Mouse (Mus musculus) intestine, embryonic 15.5 days (tissue): ENCODE data around the gene Cyp21a1. TPM values are rescaled to one million over a fixed set of nuclear protein-coding genes. Genes with fewer than 3 reads are reported as not detected.
"Not testable (repeated sequence)": the region's sequence is repeated elsewhere in the genome, so short reads cannot be mapped to it uniquely, and the experiment has no call there.

ENCODE experiments used
- ATAC-seq: fragments of 200-750 bp; cut with Nextera tagmentation; 2 replicates; pipeline ENCODE4 v1.8.0; 2017; ENCODE audit warnings: moderate TSS enrichment, moderate library complexity
- H3K27ac ChIP-seq: fragments of 300-500 bp; sonication (generic); 2 replicates; pipeline ENCODE4 v1.5.1; 2015; ENCODE audit warnings: mild to moderate bottlenecking, inconsistent platforms
- H3K27me3 ChIP-seq: fragments of 300-500 bp; sonication (generic); replicated peaks from 2 replicates; pipeline ENCODE4 v1.6.1; 2015; ENCODE audit warnings: inconsistent platforms
- H3K36me3 ChIP-seq: fragments of 300-500 bp; sonication (generic); 2 replicates; pipeline ENCODE4 v1.6.1; 2015; ENCODE audit warnings: inconsistent platforms
- H3K4me1 ChIP-seq: fragments of 300-500 bp; sonication (generic); replicated peaks from 2 replicates; pipeline ENCODE4 v1.6.1; 2015; ENCODE audit warnings: inconsistent platforms
- H3K4me2 ChIP-seq: fragments of 300-500 bp; sonication (generic); replicated peaks from 2 replicates; pipeline ENCODE4 v1.6.1; 2015; ENCODE audit warnings: mild to moderate bottlenecking, inconsistent platforms
- H3K4me3 ChIP-seq: fragments of 300-500 bp; sonication (generic); replicated peaks from 2 replicates; pipeline ENCODE4 v1.5.1; 2015; ENCODE audit warnings: inconsistent platforms
- H3K9ac ChIP-seq: fragments of 300-500 bp; sonication (generic); 2 replicates; pipeline ENCODE4 v1.6.1; 2015; ENCODE audit warnings: inconsistent platforms
- H3K9me3 ChIP-seq: fragments of 300-500 bp; sonication (generic); 2 replicates; pipeline ENCODE4 v1.6.1; 2016; ENCODE audit warnings: inconsistent platforms
- WGBS: fragments of 180-500 bp; shearing (Covaris S2); methylation state at CpG from one replicate; pipeline ENCODE4 v1.1.7; 2015; 5-methylcytosine and 5-hydroxymethylcytosine counted together
- polyA plus RNA-seq: library from polyadenylated mRNA; unstranded; fragments of >200 nt; fragmentation: Nextera tagmentation; extraction: Ambion mirVana; gene quantifications from 2 replicates; pipeline ENCODE4 v1.2.1, GENCODE M21; 2015

Gene Cyp21a1
- polyA plus RNA-seq, result 0.38 and 18.1 TPM in 2 replicates

DNA sequence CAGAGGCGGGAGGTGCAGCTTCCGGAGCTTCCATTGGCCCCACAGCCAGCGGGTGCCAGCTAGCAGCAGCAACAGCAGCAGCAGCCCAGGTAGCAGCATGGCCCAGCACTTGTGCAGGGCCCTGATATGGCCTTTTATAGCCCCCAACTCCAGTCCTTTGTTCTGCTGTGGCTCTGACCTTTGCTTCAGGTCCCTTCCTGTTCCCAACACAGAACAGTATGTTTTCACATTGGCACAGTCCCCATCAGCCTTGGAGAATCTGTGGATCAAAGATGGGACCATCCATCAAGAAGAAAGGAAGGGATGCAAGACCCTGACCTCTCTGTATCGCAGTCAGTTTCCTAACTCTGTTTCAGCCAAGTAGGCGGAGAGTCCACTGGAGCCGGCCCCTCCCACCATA lies at the start of gene Cyp21a1:
Gene Cyp21a1, minus strand, starts transcription at position 261 of the 400 bp plus-strand sequence.
- not testable (repeated sequence) for H3K4me3 ChIP-seq, H3K9me3 ChIP-seq, H3K27me3 ChIP-seq, H3K4me1 ChIP-seq, ATAC-seq, H3K27ac ChIP-seq, H3K36me3 ChIP-seq, H3K9ac ChIP-seq, H3K4me2 ChIP-seq
- WGBS, result 90% methylated on average over 5 of the region's 6 CpGs

DNA sequence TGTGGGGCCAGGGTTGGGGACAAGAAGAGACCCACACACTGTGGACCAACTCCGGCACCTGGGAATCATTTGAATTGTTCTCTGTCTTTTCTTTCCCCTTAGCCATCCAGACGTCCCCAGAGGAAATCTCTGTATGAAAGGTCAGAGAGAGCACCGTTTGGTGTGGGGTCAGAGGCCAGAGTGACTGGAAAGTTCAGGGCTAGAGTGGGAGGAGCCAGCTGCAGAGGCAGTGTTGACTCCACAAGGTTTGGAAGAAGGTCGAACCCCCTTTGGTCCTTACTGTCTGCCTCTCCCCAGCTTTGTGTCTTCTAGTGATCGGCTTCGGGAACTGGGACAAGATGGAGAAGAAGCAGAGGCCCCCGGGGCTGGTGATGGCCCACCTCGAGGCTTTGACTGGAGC lies 49.1 kb upstream of the Cyp21a1 start:
- ATAC-seq, result no peak
- peaks cover 33% of the 10 kb centered on the region for H3K36me3 ChIP-seq
- 69% methylated on average over 8 of the region's 8 CpGs for WGBS

DNA sequence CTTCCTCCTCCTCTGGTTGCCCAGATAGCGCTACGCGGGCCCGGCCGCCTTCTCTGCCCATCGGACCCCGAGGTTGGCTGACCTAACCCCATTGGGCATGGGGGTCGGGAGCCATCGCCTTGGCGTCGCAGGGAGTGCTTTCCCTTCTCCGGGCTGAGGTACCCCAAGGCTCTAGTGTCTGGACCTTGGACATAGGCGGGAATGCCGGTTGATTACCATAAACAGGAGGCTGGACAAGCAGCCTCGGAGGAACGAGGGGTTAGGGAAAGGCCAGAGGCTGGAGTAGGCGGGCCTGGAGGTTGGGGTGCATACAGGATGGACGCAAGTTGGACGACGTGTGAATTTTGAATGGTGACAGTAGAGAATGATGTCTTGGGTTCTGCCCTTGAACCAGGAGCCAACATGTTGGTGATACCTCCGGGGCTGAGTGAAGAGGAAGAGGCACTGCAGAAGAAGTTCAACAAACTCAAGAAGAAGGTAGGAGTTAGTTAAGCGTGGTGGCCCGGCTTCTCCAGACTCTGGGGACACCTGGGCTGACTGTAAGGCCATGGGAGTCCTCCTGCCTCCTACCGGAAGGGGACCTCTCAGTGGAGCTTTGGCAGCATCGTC lies 46.3 kb upstream of the Cyp21a1 start:
- WGBS, result 1% methylated on average over 25 of the region's 25 CpGs
- Histone ChIP-seq H3K27ac (peak overlapping the region; percentile 73; the same call in 1 of the 2 replicates), H3K27me3 (no peaks in the 10 kb centered on the region), H3K9ac (peak overlapping the region; percentile 73), H3K4me2 (peak overlapping the region; percentile 76), H3K36me3 (peaks cover 42% of the 10 kb centered on the region), H3K9me3 (no peaks in the 10 kb centered on the region), H3K4me3 (peak overlapping the region; percentile 72), H3K4me1 (peaks cover 17% of the 10 kb centered on the region)
- peak; percentile 78 for ATAC-seq

More for the DNA sequence above, 49.1 kb upstream of the Cyp21a1 start:
- Histone ChIP-seq H3K27me3 (no peaks in the 10 kb centered on the region), H3K27ac (no peak overlapping the region), H3K4me2 (no peak overlapping the region), H3K9me3 (no peaks in the 10 kb centered on the region), H3K9ac (peak overlapping the region; percentile 8; the same call in 1 of the 2 replicates), H3K4me1 (peaks cover 17% of the 10 kb centered on the region), H3K4me3 (no peak overlapping the region)

DNA sequence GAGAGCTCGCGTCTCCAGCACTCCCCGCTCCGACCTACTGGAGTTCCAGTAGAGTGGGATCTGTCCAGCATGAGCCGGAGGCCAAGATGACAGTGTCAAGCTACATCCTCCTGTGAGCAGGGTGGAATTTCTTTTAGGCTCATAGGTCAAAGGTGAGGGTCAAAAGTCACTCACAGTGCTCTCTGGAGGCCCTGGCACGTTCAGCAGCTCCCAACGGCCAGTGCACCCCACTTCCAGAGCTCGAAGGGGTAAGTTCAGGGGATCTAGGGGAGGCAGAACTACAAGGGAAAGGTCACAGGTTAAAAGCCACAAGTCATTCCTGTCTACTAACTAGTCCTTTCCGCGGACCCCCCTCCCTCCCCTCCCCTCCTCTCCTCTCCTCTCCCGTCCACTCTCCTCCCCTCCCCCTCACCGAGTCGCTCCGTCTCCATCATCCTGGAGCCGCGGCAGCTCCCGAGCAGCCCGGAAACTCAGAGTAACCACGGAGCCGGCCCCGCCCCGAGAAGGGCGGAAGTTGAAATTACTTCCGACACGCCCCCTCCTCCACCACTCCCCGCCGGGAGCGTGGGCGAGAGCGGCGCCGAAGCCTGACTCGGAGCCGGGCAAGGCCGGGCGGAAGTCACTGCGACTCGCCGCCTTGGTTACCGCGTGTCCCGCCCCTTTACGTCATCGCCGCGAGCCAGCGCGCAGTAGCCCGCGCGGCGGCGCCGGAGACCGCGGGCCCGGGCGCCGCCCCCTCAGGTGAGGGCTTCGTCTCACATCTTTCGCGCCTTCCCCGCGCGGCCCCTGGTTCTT lies 45.6 kb upstream of the Cyp21a1 start, which contains the start of the genes Skiv2l and Nelfe:
Gene Skiv2l, minus strand, starts transcription at position 489 of the 795 bp plus-strand sequence.
Gene Nelfe, plus strand, starts transcription at position 670 of the 795 bp plus-strand sequence.
- ATAC-seq, result peak; percentile 98
- Histone ChIP-seq H3K36me3 (peaks cover 45% of the 10 kb centered on the region), H3K4me2 (peak within 1 kb of the TSS; percentile 79), H3K27ac (peak within 1 kb of the TSS; percentile 73; the same call in 1 of the 2 replicates), H3K4me3 (peak within 1 kb of the TSS; percentile 72), H3K9ac (peak within 1 kb of the TSS; percentile 73), H3K9me3 (no peaks in the 10 kb centered on the region), H3K27me3 (no peaks in the 10 kb centered on the region), H3K4me1 (peaks cover 17% of the 10 kb centered on the region)
- WGBS, result under 1% methylated on average over 65 of the region's 65 CpGs

DNA sequence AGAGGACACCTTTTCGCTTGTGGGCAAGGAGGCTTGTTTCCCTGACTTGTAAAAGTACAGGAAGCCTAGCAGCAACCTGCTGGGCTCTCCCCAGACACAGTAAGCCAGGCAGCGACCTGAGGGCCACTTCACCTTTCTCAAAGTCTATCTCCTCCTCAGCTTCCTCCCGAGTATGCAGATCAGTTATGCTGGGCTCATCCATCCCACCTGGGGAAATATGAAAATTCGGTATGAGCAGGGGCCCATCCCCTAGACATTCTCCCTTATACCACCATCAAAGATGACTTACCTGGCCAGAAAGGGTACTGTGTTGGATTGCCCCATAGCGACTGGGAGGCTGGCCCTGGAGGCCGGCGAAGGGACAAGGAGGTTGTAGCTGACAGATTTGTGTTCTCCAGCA lies 43.3 kb upstream of the Cyp21a1 start:
- no peak overlapping the region for H3K4me2 ChIP-seq
- 88% methylated on average over 7 of the region's 7 CpGs for WGBS
- ATAC-seq, result no peak
- no peak overlapping the region for H3K9ac ChIP-seq
- H3K4me1 ChIP-seq, result peaks cover 17% of the 10 kb centered on the region
- H3K36me3 ChIP-seq, result peaks cover 31% of the 10 kb centered on the region
- no peak overlapping the region for H3K27ac ChIP-seq
- H3K9me3 ChIP-seq, result no peaks in the 10 kb centered on the region
- no peak overlapping the region for H3K4me3 ChIP-seq
- H3K27me3 ChIP-seq, result no peaks in the 10 kb centered on the region

DNA sequence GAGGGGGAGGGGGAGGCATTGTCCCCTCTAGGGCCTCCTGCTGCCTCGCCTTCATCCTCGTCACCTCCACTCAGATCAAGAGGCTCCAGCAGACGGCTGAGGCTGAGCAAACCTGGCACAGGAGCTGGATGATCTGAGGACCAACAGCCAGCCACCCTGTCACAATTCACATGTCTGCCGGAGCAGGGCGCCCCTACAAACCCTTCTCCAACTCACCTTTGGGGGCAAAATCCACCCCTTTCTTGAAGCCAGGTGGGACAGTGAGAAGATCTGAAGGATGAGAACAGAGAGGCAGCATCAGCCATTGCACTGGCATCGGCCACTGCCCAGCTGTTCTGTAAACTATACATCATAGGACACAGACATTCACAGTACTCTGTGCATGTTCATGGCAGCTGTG lies 42.8 kb upstream of the Cyp21a1 start:
- ATAC-seq, result no peak
- no peak overlapping the region for H3K4me3 ChIP-seq
- H3K4me1 ChIP-seq, result peaks cover 17% of the 10 kb centered on the region
- no peak overlapping the region for H3K27ac ChIP-seq
- H3K4me2 ChIP-seq, result no peak overlapping the region
- H3K36me3 ChIP-seq, result peaks cover 28% of the 10 kb centered on the region
- H3K9me3 ChIP-seq, result no peaks in the 10 kb centered on the region
- WGBS, result 87% methylated on average over 6 of the region's 6 CpGs
- H3K27me3 ChIP-seq, result no peaks in the 10 kb centered on the region
- H3K9ac ChIP-seq, result no peak overlapping the region

DNA sequence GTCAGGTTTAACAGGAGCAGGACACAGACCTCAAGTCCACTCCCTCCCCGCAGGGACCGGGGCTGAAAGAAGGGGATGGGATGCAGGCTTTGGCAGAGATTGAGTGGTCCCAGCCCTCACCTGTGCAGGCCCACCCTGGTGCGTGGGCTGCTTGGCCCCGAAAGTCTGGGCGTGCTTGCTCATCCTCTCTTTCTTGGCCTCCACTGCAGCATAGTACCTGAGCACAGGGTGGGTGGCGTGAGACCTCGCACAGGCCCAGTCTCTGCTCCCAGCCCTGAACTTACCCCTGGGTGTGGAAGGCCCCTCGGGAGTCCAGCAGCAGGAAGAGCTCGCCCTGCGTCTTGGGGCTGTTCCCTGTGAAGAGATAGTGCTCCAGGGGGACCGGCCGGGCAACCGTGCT lies 40.5 kb upstream of the Cyp21a1 start:
- Histone ChIP-seq H3K36me3 (peaks cover 38% of the 10 kb centered on the region), H3K4me2 (no peak overlapping the region), H3K9me3 (no peaks in the 10 kb centered on the region), H3K27me3 (no peaks in the 10 kb centered on the region), H3K27ac (no peak overlapping the region), H3K9ac (no peak overlapping the region), H3K4me1 (peaks cover 6% of the 10 kb centered on the region; the same call in 1 of the 2 replicates), H3K4me3 (no peak overlapping the region)
- ATAC-seq, result no peak
- 92% methylated on average over 13 of the region's 13 CpGs for WGBS

DNA sequence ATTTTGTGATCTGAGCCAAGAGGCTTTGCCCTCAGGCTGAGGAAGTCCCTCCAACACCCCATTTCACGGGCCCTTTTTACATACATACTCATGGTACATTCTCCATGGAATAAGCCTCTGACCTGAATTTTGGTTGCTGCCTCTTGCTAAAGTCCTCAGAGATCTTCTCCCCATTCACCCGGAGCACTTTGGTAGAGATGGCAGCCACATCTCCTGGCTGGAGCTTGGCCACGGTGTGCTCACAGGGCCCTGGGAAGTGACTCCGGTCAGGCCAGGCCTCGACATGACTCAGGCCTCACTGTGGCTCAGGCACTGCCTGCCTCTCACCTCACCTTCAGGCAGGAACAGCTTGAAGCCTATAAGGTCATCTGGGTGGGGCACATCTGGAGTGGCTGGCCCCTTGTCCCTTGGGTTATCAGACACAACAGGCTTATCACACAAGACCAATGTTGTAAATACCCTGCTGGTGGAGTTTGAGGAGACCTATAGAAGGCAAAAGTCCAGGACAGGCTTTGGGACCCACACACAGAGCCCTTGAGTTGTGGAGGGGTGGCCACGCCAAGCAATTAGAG lies 36.5 kb upstream of the Cyp21a1 start:
- Histone ChIP-seq H3K9me3 (no peaks in the 10 kb centered on the region), H3K27me3 (no peaks in the 10 kb centered on the region), H3K36me3 (peaks cover 28% of the 10 kb centered on the region), H3K4me1 (peaks cover 18% of the 10 kb centered on the region), H3K9ac (no peak overlapping the region), H3K4me2 (no peak overlapping the region), H3K4me3 (no peak overlapping the region), H3K27ac (no peak overlapping the region)
- ATAC-seq, result no peak
- 83% methylated on average over 6 of the region's 6 CpGs for WGBS

DNA sequence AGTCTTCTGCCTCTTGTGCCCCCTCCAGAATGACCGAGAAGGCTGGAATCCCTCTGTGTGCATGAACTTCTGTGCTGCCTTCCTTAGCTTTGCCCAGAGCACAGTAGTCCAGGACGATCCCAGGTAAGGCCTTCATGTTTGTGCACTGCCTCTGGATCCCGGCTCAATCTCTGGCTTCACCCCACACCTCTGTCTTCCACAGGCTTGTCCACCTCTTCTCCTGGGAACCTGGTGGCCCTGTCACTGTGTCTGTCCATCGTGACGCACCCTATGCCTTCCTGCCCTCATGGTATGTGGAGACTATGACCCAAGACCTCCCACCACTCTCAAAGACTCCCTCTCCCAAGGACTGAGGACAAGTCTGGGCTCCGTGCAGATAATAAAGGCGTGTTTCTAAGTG lies 34.4 kb upstream of the Cyp21a1 start:
- Histone ChIP-seq H3K4me1 (peaks cover 22% of the 10 kb centered on the region), H3K27me3 (no peaks in the 10 kb centered on the region), H3K9ac (no peak overlapping the region), H3K9me3 (no peaks in the 10 kb centered on the region), H3K36me3 (peaks cover 16% of the 10 kb centered on the region), H3K27ac (no peak overlapping the region), H3K4me2 (no peak overlapping the region), H3K4me3 (no peak overlapping the region)
- 87% methylated on average over 7 of the region's 7 CpGs for WGBS
- no peak for ATAC-seq

DNA sequence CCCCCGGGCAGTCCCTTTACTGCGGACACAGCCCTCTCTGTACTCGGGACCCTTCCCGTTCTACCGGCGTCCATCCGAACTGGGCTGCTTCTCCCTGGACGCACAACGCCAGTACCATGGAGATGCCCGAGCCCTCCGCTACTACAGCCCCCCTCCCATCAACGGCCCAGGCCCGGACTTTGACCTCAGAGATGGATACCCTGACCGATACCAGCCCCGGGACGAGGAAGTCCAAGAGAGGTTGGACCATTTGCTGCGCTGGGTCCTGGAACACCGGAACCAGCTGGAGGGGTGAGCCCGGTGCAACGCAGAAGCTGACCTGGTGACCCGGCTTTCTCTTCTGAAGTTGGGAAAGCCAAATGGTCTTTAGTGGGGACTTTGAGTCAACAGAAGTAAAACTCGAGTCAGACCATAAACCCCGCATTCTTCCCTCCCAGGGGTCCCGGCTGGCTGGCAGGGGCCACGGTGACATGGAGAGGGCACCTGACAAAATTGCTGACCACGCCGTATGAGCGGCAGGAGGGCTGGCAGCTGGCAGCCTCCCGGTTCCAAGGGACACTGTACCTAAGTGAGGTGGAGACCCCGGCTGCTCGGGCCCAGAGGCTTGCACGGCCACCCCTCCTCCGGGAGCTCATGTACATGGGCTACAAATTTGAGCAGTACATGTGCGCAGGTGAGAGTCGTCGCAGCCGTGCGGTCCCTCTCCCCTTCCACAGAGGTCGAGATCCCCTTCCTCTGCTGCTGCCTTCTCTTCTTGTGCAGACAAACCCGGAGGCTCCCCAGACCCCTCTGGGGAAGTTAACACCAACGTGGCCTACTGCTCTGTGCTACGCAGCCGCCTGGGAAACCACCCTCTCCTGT lies 33.3 kb upstream of the Cyp21a1 start:
- H3K9ac ChIP-seq, result peak overlapping the region; percentile 72
- peak overlapping the region; percentile 97 for H3K4me2 ChIP-seq
- ATAC-seq, result peak; percentile 36
- peaks cover 22% of the 10 kb centered on the region for H3K4me1 ChIP-seq
- no peaks in the 10 kb centered on the region for H3K9me3 ChIP-seq
- H3K27ac ChIP-seq, result peak overlapping the region; percentile 45; the same call in 1 of the 2 replicates
- H3K4me3 ChIP-seq, result peak overlapping the region; percentile 70
- peaks cover 16% of the 10 kb centered on the region for H3K36me3 ChIP-seq
- 31% methylated on average over 43 of the region's 43 CpGs for WGBS
- H3K27me3 ChIP-seq, result no peaks in the 10 kb centered on the region

DNA sequence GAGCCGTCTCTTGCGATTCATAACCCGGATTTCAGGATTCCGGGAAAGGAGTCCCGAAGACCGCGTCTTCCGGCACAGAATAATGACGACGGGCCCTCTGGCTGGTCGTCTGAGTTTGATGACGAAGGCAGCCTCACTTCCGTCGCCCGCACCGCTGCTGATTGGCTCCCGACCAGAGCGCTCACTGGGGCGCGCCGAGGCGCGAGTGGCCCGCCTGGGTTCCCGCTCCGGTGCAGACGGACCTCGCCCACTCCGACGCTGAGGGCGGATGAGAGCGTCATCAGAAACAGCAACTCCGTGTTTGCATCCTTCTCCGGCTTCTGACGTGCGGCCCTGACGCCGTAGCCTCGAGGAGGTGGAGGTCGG lies 32.5 kb upstream of the Cyp21a1 start, which contains the start of the genes Stk19 and Dxo:
Gene Stk19, minus strand, starts transcription at position 90 of the 366 bp plus-strand sequence.
Gene Dxo, plus strand, starts transcription at position 164 of the 366 bp plus-strand sequence.
- WGBS, result under 1% methylated on average over 40 of the region's 40 CpGs
- peaks cover 18% of the 10 kb centered on the region for H3K36me3 ChIP-seq
- ATAC-seq, result peak; percentile 97
- peaks cover 22% of the 10 kb centered on the region for H3K4me1 ChIP-seq
- no peaks in the 10 kb centered on the region for H3K27me3 ChIP-seq
- H3K4me2 ChIP-seq, result peak within 1 kb of the TSS; percentile 97
- no peaks in the 10 kb centered on the region for H3K9me3 ChIP-seq
- peak within 1 kb of the TSS; percentile 70 for H3K4me3 ChIP-seq
- peak within 1 kb of the TSS; percentile 45 for H3K27ac ChIP-seq
- H3K9ac ChIP-seq, result peak within 1 kb of the TSS; percentile 72
